Mouse (Mus musculus): ENCODE results near the gene Mapk1ip1l.

- no peak for TF ChIP-seq CTCF (IDR thresholded peaks at IDR 0.05; ENCODE audit: low read depth)
- TF ChIP-seq EP300 (IDR thresholded peaks at IDR 0.05; ENCODE audit: low read depth), result no peak
Measured at GRCm38 (mm10) chr14:47331920-47332319, 33.9 kb downstream of the Mapk1ip1l start.

Data from liver, embryonic 14.5 days (tissue).